10 mouse cellular contexts compared by ENCODE assay signal in the genomic region with DNA sequence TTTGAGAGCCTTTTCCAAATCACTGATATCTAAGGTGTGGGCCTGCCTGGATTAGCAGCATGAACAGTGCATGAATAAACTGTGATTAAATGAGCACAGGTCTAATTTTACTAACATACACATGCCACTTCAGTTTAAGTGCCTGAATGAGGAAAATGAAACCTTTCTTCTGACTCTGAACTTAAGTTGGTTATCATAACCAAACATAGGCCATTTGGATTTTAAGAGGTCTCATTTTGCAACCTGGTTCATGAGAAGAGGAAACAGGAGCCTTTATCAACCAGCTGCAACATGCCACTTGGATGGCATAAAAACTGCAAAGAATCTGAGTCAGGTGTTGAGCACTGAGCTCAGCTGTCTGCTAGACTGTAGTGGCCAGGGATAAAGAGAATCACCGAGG. TPM values are rescaled to one million over a fixed set of nuclear protein-coding genes. Genes with fewer than 3 reads are reported as not detected.
DNase-seq lines count a peak whose midpoint lies in the region; ATAC-seq and TF ChIP-seq lines count a peak whose summit lies in the region.
"Had no signal": no experiment of that assay in that cellular context is flagged by ENCODE, and none has a peak within 500 bp of the region (broad histone marks: within the 10 kb centered on the region; RNA-seq: fewer than 3 reads in every experiment).

No protein-coding gene starts in this region.

- DNase-seq in heart, postnatal 10 days, result no peak
- no peak for DNase-seq in lung, postnatal 14 days
- peak; percentile 22 for DNase-seq in heart, postnatal 0 days (ENCODE audit: low spot score)
- DNase-seq in stomach, postnatal 0 days (ENCODE audit: low spot score), result no peak
- DNase-seq in gastrocnemius, adult 18-20 months (ENCODE audit: low spot score), result no peak
- DNase-seq: adrenal gland, postnatal 25 days; cerebellum, adult 11 months had no signal

- WGBS in heart, embryonic 12.5 days, result 13% methylated on average over 1 of the region's 1 CpGs
- WGBS in lung, embryonic 15.5 days, result 17% methylated on average over 1 of the region's 1 CpGs
- WGBS in heart, postnatal 0 days, result 36% methylated on average over 1 of the region's 1 CpGs
- 42% methylated on average over 1 of the region's 1 CpGs for WGBS in stomach, postnatal 0 days

- no peak overlapping the region for H3K9ac ChIP-seq in heart, embryonic 12.5 days
- no peak overlapping the region for H3K9ac ChIP-seq in lung, embryonic 15.5 days
- no peak overlapping the region for H3K9ac ChIP-seq in heart, postnatal 0 days (replicated peaks; ENCODE audit: low read depth, low read length)
- no peak overlapping the region for H3K9ac ChIP-seq in stomach, postnatal 0 days (ENCODE audit: low read length)

- no peak for TF ChIP-seq CTCF in heart, postnatal 0 days (IDR thresholded peaks at IDR 0.05; ENCODE audit: low read depth)
- TF ChIP-seq CTCF in stomach, postnatal 0 days (IDR thresholded peaks at IDR 0.05; ENCODE audit: low read depth), result no peak

- H3K9me3 ChIP-seq in heart, embryonic 12.5 days (replicated peaks), result no peaks in the 10 kb centered on the region
- no peaks in the 10 kb centered on the region for H3K9me3 ChIP-seq in lung, embryonic 15.5 days
- no peaks in the 10 kb centered on the region for H3K9me3 ChIP-seq in heart, postnatal 0 days (replicated peaks; ENCODE audit: control insufficient read depth, low read length)
- H3K9me3 ChIP-seq in stomach, postnatal 0 days (ENCODE audit: control insufficient read depth, low read length), result no peaks in the 10 kb centered on the region

- ATAC-seq in heart, embryonic 12.5 days (ENCODE audit: insufficient number of reproducible peaks, low FRiP score), result no peak
- peak; percentile 46; the same call in 1 of the 2 replicates for ATAC-seq in lung, embryonic 15.5 days (ENCODE audit: borderline replicate concordance, extremely low read depth, low FRiP score, low TSS enrichment)
- ATAC-seq in heart, postnatal 0 days (ENCODE audit: insufficient read depth, low read depth), result no peak
- ATAC-seq in stomach, postnatal 0 days (ENCODE audit: low FRiP score, low TSS enrichment), result no peak

- no peak for TF ChIP-seq EP300 in heart, postnatal 0 days (IDR thresholded peaks at IDR 0.05; ENCODE audit: low read depth)
- TF ChIP-seq EP300 in stomach, postnatal 0 days (optimal IDR thresholded peaks at IDR 0.05), result no peak

- no peak overlapping the region for H3K4me2 ChIP-seq in heart, embryonic 12.5 days
- H3K4me2 ChIP-seq in lung, embryonic 15.5 days, result no peak overlapping the region
- H3K4me2 ChIP-seq in heart, postnatal 0 days (ENCODE audit: low read depth, low read length), result no peak overlapping the region
- no peak overlapping the region for H3K4me2 ChIP-seq in stomach, postnatal 0 days (replicated peaks; ENCODE audit: low read depth)

- H3K4me1 ChIP-seq in heart, embryonic 12.5 days (replicated peaks), result peaks cover 23% of the 10 kb centered on the region
- peaks cover 30% of the 10 kb centered on the region for H3K4me1 ChIP-seq in lung, embryonic 15.5 days
- H3K4me1 ChIP-seq in heart, postnatal 0 days (ENCODE audit: control insufficient read depth, insufficient read depth), result peaks cover 32% of the 10 kb centered on the region
- peaks cover 3% of the 10 kb centered on the region; the same call in 1 of the 2 replicates for H3K4me1 ChIP-seq in stomach, postnatal 0 days (replicated peaks; ENCODE audit: control insufficient read depth, insufficient read depth)

- H3K36me3 ChIP-seq in heart, embryonic 12.5 days, result no peaks in the 10 kb centered on the region
- H3K36me3 ChIP-seq in lung, embryonic 15.5 days, result no peaks in the 10 kb centered on the region
- H3K36me3 ChIP-seq in heart, postnatal 0 days (replicated peaks; ENCODE audit: control insufficient read depth, insufficient read depth, low read length), result no peaks in the 10 kb centered on the region
- H3K36me3 ChIP-seq in stomach, postnatal 0 days (ENCODE audit: control insufficient read depth, insufficient read depth, low read length), result no peaks in the 10 kb centered on the region

- intact Hi-C loops in heart, postnatal 10 days (cut with DNase I), result no loop called here

- H3K27ac ChIP-seq in heart, embryonic 12.5 days (ENCODE audit: poor library complexity, severe bottlenecking), result peak overlapping the region; percentile 82
- peak overlapping the region; percentile 79 for H3K27ac ChIP-seq in lung, embryonic 15.5 days
- H3K27ac ChIP-seq in heart, postnatal 0 days (ENCODE audit: low read depth), result peak overlapping the region; percentile 76
- H3K27ac ChIP-seq in stomach, postnatal 0 days (replicated peaks), result 0 out of 2 replicates have a peak overlapping the region, but pooled peaks have one; percentile 61
- H3K27ac ChIP-seq: macrophage had no signal

- no peaks in the 10 kb centered on the region for H3K27me3 ChIP-seq in heart, embryonic 12.5 days (replicated peaks)
- H3K27me3 ChIP-seq in lung, embryonic 15.5 days, result no peaks in the 10 kb centered on the region
- no peaks in the 10 kb centered on the region for H3K27me3 ChIP-seq in heart, postnatal 0 days (ENCODE audit: control insufficient read depth, insufficient read depth, low read length)
- H3K27me3 ChIP-seq in stomach, postnatal 0 days (ENCODE audit: control insufficient read depth, insufficient read depth, low read length), result no peaks in the 10 kb centered on the region

- no peak overlapping the region for H3K4me3 ChIP-seq in heart, embryonic 12.5 days
- H3K4me3 ChIP-seq in lung, embryonic 15.5 days, result no peak overlapping the region
- no peak overlapping the region for H3K4me3 ChIP-seq in heart, postnatal 0 days (ENCODE audit: low read depth, low read length)
- no peak overlapping the region for H3K4me3 ChIP-seq in stomach, postnatal 0 days (ENCODE audit: low read depth, low read length)

RNA-seq across cellular contexts. Expression of gene Heca, which starts 16.7 kb away (rescaled TPM):
- 4.6 and 5.2 TPM in 2 replicates for polyA plus RNA-seq in heart, embryonic 12.5 days (2016; fragmentation: Nextera tagmentation; extraction: Ambion mirVana)
- 10 to 100 TPM; 35.5 to 37.0 TPM for total RNA-seq in heart, postnatal 10 days (2021)
- 2.9 and 4.7 TPM in 2 replicates for polyA plus RNA-seq in lung, embryonic 15.5 days (2015; fragmentation: Nextera tagmentation; extraction: Ambion mirVana)
- total RNA-seq in heart, postnatal 0 days (2014; rRNA removed; ENCODE audit: low replicate concordance), result 54.5 and 68.6 TPM in 2 replicates
- polyA plus RNA-seq in heart, postnatal 0 days (2015; fragmentation: Nextera tagmentation; extraction: Ambion mirVana), result 4.4 and 6.0 TPM in 2 replicates
- 7.2 and 9.8 TPM in 2 replicates for polyA plus RNA-seq in stomach, postnatal 0 days (2015; fragmentation: Nextera tagmentation; extraction: Ambion mirVana)
- 10 to 100 TPM; 16.3 to 22.2 TPM for total RNA-seq in gastrocnemius, adult 18-20 months (2021)
